Mouse (Mus musculus): ENCODE results near the gene Clip4. TPM values are rescaled to one million over a fixed set of nuclear protein-coding genes. Genes with fewer than 3 reads are reported as not detected.
A peak's percentile ranks its signal among the peaks of the same experiment; 100 is the strongest.

Clip4 gene
- polyA plus RNA-seq, 1 experiment from 2014 or later, result 5.3 TPM

- DNase-seq (ENCODE audit: low spot score, missing footprints), result no peak
- no peak overlapping the region for H3K9ac ChIP-seq (ENCODE audit: low read length)
- H3K36me3 ChIP-seq (ENCODE audit: control insufficient read depth, insufficient read depth, low read length), result no peaks in the 10 kb centered on the region
- no peak overlapping the region for H3K27ac ChIP-seq (ENCODE audit: low read depth, low read length)
- H3K4me3 ChIP-seq (ENCODE audit: low read depth, low read length), result no peak overlapping the region
- no peak for ATAC-seq (ENCODE audit: low FRiP score)
- no peaks in the 10 kb centered on the region for H3K4me1 ChIP-seq (ENCODE audit: control insufficient read depth, insufficient read depth, low read length)
- no peak overlapping the region for H3K4me2 ChIP-seq
- WGBS, result 83% methylated on average over 9 of the region's 9 CpGs
- no peaks in the 10 kb centered on the region for H3K27me3 ChIP-seq (ENCODE audit: control insufficient read depth, insufficient read depth, low read length)
- H3K9me3 ChIP-seq (ENCODE audit: control insufficient read depth, low read length), result no peaks in the 10 kb centered on the region
Observed at GRCm38 (mm10) chr17:71749616-71750168, 18.6 kb upstream of the Clip4 start.

DNA sequence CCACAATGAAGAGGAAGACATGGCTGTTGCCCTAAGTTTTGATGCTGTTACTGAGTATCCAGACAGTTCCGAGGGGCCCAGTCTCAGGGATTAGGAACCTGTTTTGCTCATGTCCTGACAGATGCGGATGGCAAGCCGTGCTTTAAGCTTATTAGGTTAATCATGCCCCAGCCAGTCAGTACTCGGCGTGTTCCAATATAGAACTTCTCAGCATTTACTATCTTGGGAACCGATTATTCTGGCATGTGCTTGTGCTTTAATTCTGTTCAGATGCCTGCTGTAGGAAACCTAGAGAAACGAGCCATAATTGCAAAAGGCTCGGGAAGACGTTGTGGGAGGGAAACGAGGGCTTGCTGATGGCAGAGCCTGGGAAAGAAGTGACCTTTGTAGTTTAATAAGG is 15.4 kb upstream of the Clip4 start, which contains the start of gene Pcare:
TSS of gene Pcare (minus strand) at position 64 of the 400 bp plus-strand sequence.
- no peak within 1 kb of the TSS for H3K9ac ChIP-seq (ENCODE audit: low read length)
- no peak within 1 kb of the TSS for H3K4me2 ChIP-seq
- no peak for DNase-seq (ENCODE audit: low spot score, missing footprints)
- H3K27me3 ChIP-seq (ENCODE audit: control insufficient read depth, insufficient read depth, low read length), result no peaks in the 10 kb centered on the region
- H3K4me3 ChIP-seq (ENCODE audit: low read depth, low read length), result no peak within 1 kb of the TSS
- H3K27ac ChIP-seq (ENCODE audit: low read depth, low read length), result no peak within 1 kb of the TSS
- WGBS, result 69% methylated on average over 10 of the region's 10 CpGs
- H3K4me1 ChIP-seq (ENCODE audit: control insufficient read depth, insufficient read depth, low read length), result no peaks in the 10 kb centered on the region
- ATAC-seq (ENCODE audit: low FRiP score), result no peak
- no peaks in the 10 kb centered on the region for H3K36me3 ChIP-seq (ENCODE audit: control insufficient read depth, insufficient read depth, low read length)
- H3K9me3 ChIP-seq (ENCODE audit: control insufficient read depth, low read length), result no peaks in the 10 kb centered on the region

- Histone ChIP-seq H3K4me2 (no peak overlapping the region), H3K36me3 (ENCODE audit: control insufficient read depth, insufficient read depth, low read length) (no peaks in the 10 kb centered on the region), H3K9me3 (ENCODE audit: control insufficient read depth, low read length) (no peaks in the 10 kb centered on the region), H3K9ac (ENCODE audit: low read length) (no peak overlapping the region), H3K27ac (ENCODE audit: low read depth, low read length) (no peak overlapping the region), H3K4me3 (ENCODE audit: low read depth, low read length) (no peak overlapping the region), H3K27me3 (ENCODE audit: control insufficient read depth, insufficient read depth, low read length) (no peaks in the 10 kb centered on the region), H3K4me1 (ENCODE audit: control insufficient read depth, insufficient read depth, low read length) (no peaks in the 10 kb centered on the region)
- DNase-seq (ENCODE audit: low spot score, missing footprints) (no peak), ATAC-seq (ENCODE audit: low FRiP score) (no peak)
- WGBS, result 82% methylated on average over 7 of the region's 7 CpGs
Observed at GRCm38 (mm10) chr17:71760536-71760935, 7.7 kb upstream of the Clip4 start.

DNA sequence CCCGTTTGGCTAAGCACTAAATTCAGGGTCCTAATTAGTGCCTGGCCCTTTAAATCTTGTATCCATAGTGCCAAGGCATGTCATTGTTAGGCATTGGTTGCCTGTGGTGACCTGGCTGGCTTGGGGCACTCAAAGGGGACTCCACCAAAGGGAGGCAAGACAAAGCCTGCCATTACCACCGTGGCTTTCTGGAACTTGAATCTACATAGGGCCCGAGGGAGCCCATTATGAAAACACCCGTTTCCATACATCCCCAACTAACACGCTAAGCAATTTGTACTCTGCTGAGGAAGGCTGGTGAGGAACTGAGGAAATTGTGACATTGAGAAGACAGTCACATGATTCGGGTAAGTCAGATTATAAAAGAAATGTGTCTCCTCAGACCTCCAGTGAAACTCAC is 1.3 kb downstream of the Clip4 start:
- H3K4me1 ChIP-seq (ENCODE audit: control insufficient read depth, insufficient read depth, low read length), result peaks cover 11% of the 10 kb centered on the region
- no peak overlapping the region for H3K27ac ChIP-seq (ENCODE audit: low read depth, low read length)
- H3K9me3 ChIP-seq (ENCODE audit: control insufficient read depth, low read length), result no peaks in the 10 kb centered on the region
- H3K27me3 ChIP-seq (ENCODE audit: control insufficient read depth, insufficient read depth, low read length), result no peaks in the 10 kb centered on the region
- no peak overlapping the region for H3K4me2 ChIP-seq
- DNase-seq (ENCODE audit: low spot score, missing footprints) (peak; percentile 89), ATAC-seq (ENCODE audit: low FRiP score) (peak; percentile 78)
- H3K36me3 ChIP-seq (ENCODE audit: control insufficient read depth, insufficient read depth, low read length), result no peaks in the 10 kb centered on the region
- WGBS, result 18% methylated on average over 6 of the region's 6 CpGs
- H3K9ac ChIP-seq (ENCODE audit: low read length), result no peak overlapping the region
- H3K4me3 ChIP-seq (ENCODE audit: low read depth, low read length), result no peak overlapping the region

DNA sequence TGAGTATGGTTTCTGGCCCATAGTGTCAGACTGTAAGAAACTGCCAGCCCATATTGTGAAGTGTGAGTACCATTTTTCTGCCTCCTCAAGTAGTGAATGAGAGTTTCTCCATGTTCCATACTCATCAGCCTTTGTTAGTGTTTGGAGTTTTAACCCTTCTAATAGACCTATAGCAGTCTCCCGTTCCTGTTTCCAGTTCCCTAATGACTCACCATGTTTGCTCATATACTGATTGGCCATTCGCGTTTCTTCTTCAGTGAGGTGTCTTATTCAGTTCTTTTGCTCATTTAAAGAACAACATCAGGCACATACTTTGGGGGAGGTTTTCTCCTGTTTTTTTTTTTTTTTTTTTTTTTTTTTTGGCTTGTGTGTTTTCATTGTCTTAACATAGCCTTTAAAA is 2.4 kb downstream of the Clip4 start:
- no peaks in the 10 kb centered on the region for H3K27me3 ChIP-seq (ENCODE audit: control insufficient read depth, insufficient read depth, low read length)
- H3K9ac ChIP-seq (ENCODE audit: low read length), result no peak overlapping the region
- no peak overlapping the region for H3K4me2 ChIP-seq
- no peaks in the 10 kb centered on the region for H3K36me3 ChIP-seq (ENCODE audit: control insufficient read depth, insufficient read depth, low read length)
- DNase-seq (ENCODE audit: low spot score, missing footprints) (no peak), ATAC-seq (ENCODE audit: low FRiP score) (no peak)
- no peak overlapping the region for H3K27ac ChIP-seq (ENCODE audit: low read depth, low read length)
- no peaks in the 10 kb centered on the region for H3K9me3 ChIP-seq (ENCODE audit: control insufficient read depth, low read length)
- peaks cover 11% of the 10 kb centered on the region for H3K4me1 ChIP-seq (ENCODE audit: control insufficient read depth, insufficient read depth, low read length)
- WGBS, result 93% methylated on average over 3 of the region's 3 CpGs
- H3K4me3 ChIP-seq (ENCODE audit: low read depth, low read length), result no peak overlapping the region

DNA sequence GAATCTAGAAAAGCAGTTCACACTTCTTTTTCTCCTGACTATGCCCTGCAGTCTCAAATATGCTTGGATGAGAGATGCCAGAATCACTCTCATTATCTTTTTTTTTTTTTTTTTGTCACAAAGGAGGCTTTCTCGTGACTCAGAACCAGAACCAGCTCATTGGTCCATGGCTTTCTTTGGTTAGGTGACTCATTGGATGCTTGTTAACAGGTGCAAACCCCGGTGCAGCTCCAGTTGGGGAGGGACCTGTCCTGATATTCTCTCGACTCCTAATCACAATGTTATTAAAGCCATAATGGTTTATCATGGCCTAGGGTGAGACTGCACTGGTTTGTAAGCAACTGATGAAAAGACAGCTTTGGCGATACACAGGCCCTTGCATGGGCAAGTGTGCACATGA is 5.9 kb downstream of the Clip4 start:
- H3K27ac ChIP-seq (ENCODE audit: low read depth, low read length), result no peak overlapping the region
- H3K36me3 ChIP-seq (ENCODE audit: control insufficient read depth, insufficient read depth, low read length), result no peaks in the 10 kb centered on the region
- peaks cover 9% of the 10 kb centered on the region for H3K4me1 ChIP-seq (ENCODE audit: control insufficient read depth, insufficient read depth, low read length)
- no peak overlapping the region for H3K4me2 ChIP-seq
- no peak overlapping the region for H3K4me3 ChIP-seq (ENCODE audit: low read depth, low read length)
- no peaks in the 10 kb centered on the region for H3K9me3 ChIP-seq (ENCODE audit: control insufficient read depth, low read length)
- no peaks in the 10 kb centered on the region for H3K27me3 ChIP-seq (ENCODE audit: control insufficient read depth, insufficient read depth, low read length)
- 83% methylated on average over 4 of the region's 4 CpGs for WGBS
- DNase-seq (ENCODE audit: low spot score, missing footprints) (no peak), ATAC-seq (ENCODE audit: low FRiP score) (no peak)
- no peak overlapping the region for H3K9ac ChIP-seq (ENCODE audit: low read length)

DNA sequence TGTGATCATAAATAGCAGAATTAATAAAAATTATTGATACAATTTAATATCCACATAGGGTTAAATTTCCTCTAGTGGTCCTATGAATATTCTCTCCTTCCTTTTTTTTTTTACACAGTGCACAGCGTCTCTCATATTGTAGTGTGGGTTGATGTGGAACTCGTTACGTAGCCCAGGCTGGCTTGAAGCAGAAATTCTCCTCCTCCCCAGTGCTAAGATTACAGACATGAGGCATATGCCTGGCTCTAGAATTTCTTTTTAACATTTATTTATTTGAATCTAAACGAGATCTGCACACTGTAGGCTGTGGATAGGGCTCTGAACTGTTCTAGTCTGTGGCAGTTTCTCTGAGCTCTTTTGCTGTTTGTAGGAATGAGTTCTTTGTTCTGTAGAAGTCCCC is 7.0 kb downstream of the Clip4 start:
- no peaks in the 10 kb centered on the region for H3K9me3 ChIP-seq (ENCODE audit: control insufficient read depth, low read length)
- ATAC-seq (ENCODE audit: low FRiP score) (no peak), DNase-seq (ENCODE audit: low spot score, missing footprints) (no peak)
- H3K27me3 ChIP-seq (ENCODE audit: control insufficient read depth, insufficient read depth, low read length), result no peaks in the 10 kb centered on the region
- H3K4me2 ChIP-seq, result no peak overlapping the region
- no peaks in the 10 kb centered on the region for H3K36me3 ChIP-seq (ENCODE audit: control insufficient read depth, insufficient read depth, low read length)
- no peak overlapping the region for H3K9ac ChIP-seq (ENCODE audit: low read length)
- H3K4me3 ChIP-seq (ENCODE audit: low read depth, low read length), result no peak overlapping the region
- WGBS, result 86% methylated on average over 4 of the region's 4 CpGs
- H3K4me1 ChIP-seq (ENCODE audit: control insufficient read depth, insufficient read depth, low read length), result no peaks in the 10 kb centered on the region; the same call in 1 of the 2 replicates
- H3K27ac ChIP-seq (ENCODE audit: low read depth, low read length), result no peak overlapping the region

DNA sequence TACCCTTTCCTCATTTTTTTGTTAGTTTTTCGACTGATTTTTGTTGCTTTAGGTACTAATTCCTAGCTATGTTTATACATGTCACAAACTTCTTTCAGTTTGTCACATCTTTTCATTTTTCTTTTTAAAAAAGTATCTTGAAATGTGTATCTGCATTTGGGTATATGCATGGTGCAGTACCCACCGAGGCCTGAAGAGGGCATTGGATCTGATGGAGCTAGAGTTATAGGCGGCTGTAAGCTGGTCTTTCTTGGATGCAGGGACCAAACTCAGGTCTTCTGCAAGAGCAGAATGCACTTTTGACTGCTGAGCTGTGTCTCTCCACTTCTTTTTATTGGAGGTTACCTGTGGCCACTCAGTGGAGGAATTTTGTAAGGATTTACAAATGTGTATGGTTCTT is 10.4 kb downstream of the Clip4 start:
- no peak for ATAC-seq (ENCODE audit: low FRiP score)
- H3K4me2 ChIP-seq, result no peak overlapping the region
- no peaks in the 10 kb centered on the region; the same call in 1 of the 2 replicates for H3K27me3 ChIP-seq (ENCODE audit: control insufficient read depth, insufficient read depth, low read length)
- no peaks in the 10 kb centered on the region for H3K36me3 ChIP-seq (ENCODE audit: control insufficient read depth, insufficient read depth, low read length)
- peaks cover 3% of the 10 kb centered on the region; the same call in 1 of the 2 replicates for H3K4me1 ChIP-seq (ENCODE audit: control insufficient read depth, insufficient read depth, low read length)
- no peak for DNase-seq (ENCODE audit: low spot score, missing footprints)
- no peak overlapping the region for H3K27ac ChIP-seq (ENCODE audit: low read depth, low read length)
- H3K9ac ChIP-seq (ENCODE audit: low read length), result no peak overlapping the region
- H3K4me3 ChIP-seq (ENCODE audit: low read depth, low read length), result no peak overlapping the region
- no peaks in the 10 kb centered on the region for H3K9me3 ChIP-seq (ENCODE audit: control insufficient read depth, low read length)
- WGBS, result 79% methylated on average over 3 of the region's 3 CpGs

GRCm38 (mm10) chr17:71780490-71780889 is 12.2 kb downstream of the Clip4 start:
- Histone ChIP-seq H3K9me3 (ENCODE audit: control insufficient read depth, low read length) (no peaks in the 10 kb centered on the region), H3K4me3 (ENCODE audit: low read depth, low read length) (no peak overlapping the region), H3K27me3 (ENCODE audit: control insufficient read depth, insufficient read depth, low read length) (no peaks in the 10 kb centered on the region; the same call in 1 of the 2 replicates), H3K4me1 (ENCODE audit: control insufficient read depth, insufficient read depth, low read length) (peaks cover 3% of the 10 kb centered on the region; the same call in 1 of the 2 replicates), H3K4me2 (no peak overlapping the region), H3K9ac (ENCODE audit: low read length) (no peak overlapping the region), H3K27ac (ENCODE audit: low read depth, low read length) (no peak overlapping the region), H3K36me3 (ENCODE audit: control insufficient read depth, insufficient read depth, low read length) (no peaks in the 10 kb centered on the region)
- WGBS, result 94% methylated on average over 2 of the region's 2 CpGs
- no peak for ATAC-seq (ENCODE audit: low FRiP score)
- DNase-seq (ENCODE audit: low spot score, missing footprints), result no peak

Data from midbrain, embryonic 11.5 days (tissue).